Mouse (Mus musculus) kidney, adult 2 months (tissue): ENCODE data around the gene Eloa.

Experiments
- CTCF ChIP-seq: fragments of 200-500 bp; conservative IDR thresholded peaks from 2 replicates; pipeline ENCODE4 v1.5.1; 2011; ENCODE audit warnings: low read depth, mild to moderate bottlenecking, control low read depth, low read length, moderate library complexity, mixed read lengths; ENCODE audit not compliant: insufficient read depth, insufficient read length
- POLR2A ChIP-seq: fragments of 200-500 bp; IDR thresholded peaks from one replicate; pipeline ENCODE4 v1.6.1; 2011; ENCODE audit warnings: low read depth, low read length, control low read depth

- TF ChIP-seq CTCF (no peak), POLR2A (no peak)
Measured at GRCm38 (mm10) chr4:136057916-136058315, 36.4 kb upstream of the Eloa start.
